Mouse (Mus musculus) kidney, embryonic 16.5 days (tissue): ENCODE data around the gene Zfp541. TPM values are rescaled to one million over a fixed set of nuclear protein-coding genes. Genes with fewer than 3 reads are reported as not detected.

ENCODE experiments used
- ATAC-seq: fragments of 200-750 bp; cut with Nextera tagmentation; 2 replicates; pipeline ENCODE4 v1.8.0; 2017; ENCODE audit warnings: moderate TSS enrichment; ENCODE audit not compliant: low FRiP score, low TSS enrichment
- H3K27ac ChIP-seq: fragments of 300-500 bp; sonication (generic); 2 replicates; pipeline ENCODE4 v1.5.1; 2014; ENCODE audit warnings: low read length
- H3K27me3 ChIP-seq: fragments of 300-500 bp; sonication (generic); 2 replicates; pipeline ENCODE4 v1.6.1; 2014; ENCODE audit warnings: low read length, control low read depth, mixed read lengths; ENCODE audit not compliant: insufficient read depth
- H3K36me3 ChIP-seq: fragments of 300-500 bp; sonication (generic); 2 replicates; pipeline ENCODE4 v1.6.1; 2014; ENCODE audit warnings: low read length, control low read depth, mixed read lengths; ENCODE audit not compliant: insufficient read depth
- H3K4me1 ChIP-seq: fragments of 300-500 bp; sonication (generic); 2 replicates; pipeline ENCODE4 v1.6.1; 2014; ENCODE audit warnings: low read length, control low read depth, mixed read lengths; ENCODE audit not compliant: insufficient read depth
- H3K4me2 ChIP-seq: fragments of 300-500 bp; sonication (generic); replicated peaks from 2 replicates; pipeline ENCODE4 v1.6.1; 2014; ENCODE audit warnings: low read depth, low read length
- H3K4me3 ChIP-seq: fragments of 300-500 bp; sonication (generic); 2 replicates; pipeline ENCODE4 v1.5.1; 2014; ENCODE audit warnings: mild to moderate bottlenecking, low read length
- H3K9ac ChIP-seq: fragments of 300-500 bp; sonication (generic); replicated peaks from 2 replicates; pipeline ENCODE4 v1.6.1; 2014; ENCODE audit warnings: low read length
- H3K9me3 ChIP-seq: fragments of 300-500 bp; sonication (generic); 2 replicates; pipeline ENCODE4 v1.6.1; 2016; ENCODE audit warnings: low read length, control low read depth
- WGBS: fragments of 180-500 bp; shearing (Covaris S2); extraction: QIAGEN DNeasy Blood & Tissue Kit; methylation state at CpG from one replicate; pipeline ENCODE4 v1.1.7; 2014; 5-methylcytosine and 5-hydroxymethylcytosine counted together
- polyA plus RNA-seq: library from polyadenylated mRNA; unstranded; fragments of >200 nt; fragmentation: Nextera tagmentation; extraction: Ambion mirVana; gene quantifications from 2 replicates; pipeline ENCODE4 v1.2.1, GENCODE M21; 2015

The Zfp541 gene
- polyA plus RNA-seq, 1 experiment from 2014 or later = 0.09 TPM

DNA sequence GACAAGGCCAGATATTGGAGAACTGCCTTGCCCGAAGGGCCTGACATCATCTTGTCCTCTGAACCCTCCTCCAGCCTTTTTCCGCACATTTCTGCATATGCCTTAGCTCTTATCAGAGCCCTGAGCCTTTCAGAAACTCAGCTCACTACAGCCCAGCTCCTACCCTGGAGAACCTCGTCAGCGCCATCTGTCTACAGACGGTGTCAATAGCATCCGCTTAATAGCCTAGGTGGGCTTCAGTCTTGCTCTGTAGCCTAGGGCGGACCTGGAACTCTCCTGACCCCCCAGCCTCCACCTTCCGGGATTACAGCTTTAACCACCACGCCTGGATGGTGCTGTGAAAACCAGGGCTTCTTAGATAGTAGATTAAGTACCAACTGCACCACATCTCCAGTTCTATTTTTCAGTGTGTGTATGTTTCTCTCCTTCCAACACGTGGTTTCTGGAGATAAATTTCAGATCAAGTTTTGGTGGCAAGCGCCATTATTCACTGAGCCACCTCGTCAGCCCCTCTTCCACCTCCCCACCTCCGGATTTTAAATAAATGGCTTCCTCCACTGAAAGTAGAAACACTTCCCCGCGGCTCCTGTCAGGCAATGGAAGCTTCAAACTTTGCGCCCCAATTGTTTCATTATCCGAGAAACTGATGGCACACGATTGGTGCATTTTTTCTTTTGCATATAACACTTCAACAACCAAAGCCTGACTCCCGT is 9.6 kb upstream of the Zfp541 start:
- Histone ChIP-seq H3K27me3 (no peaks in the 10 kb centered on the region), H3K4me2 (peak overlapping the region; percentile 87), H3K27ac (peak overlapping the region; percentile 91), H3K9me3 (no peaks in the 10 kb centered on the region), H3K4me1 (peaks cover 26% of the 10 kb centered on the region), H3K9ac (peak overlapping the region; percentile 78), H3K36me3 (no peaks in the 10 kb centered on the region), H3K4me3 (peak overlapping the region; percentile 62)
- ATAC-seq = peak; percentile 37; the same call in 1 of the 2 replicates
- 4% methylated on average over 19 of the region's 19 CpGs for WGBS

DNA sequence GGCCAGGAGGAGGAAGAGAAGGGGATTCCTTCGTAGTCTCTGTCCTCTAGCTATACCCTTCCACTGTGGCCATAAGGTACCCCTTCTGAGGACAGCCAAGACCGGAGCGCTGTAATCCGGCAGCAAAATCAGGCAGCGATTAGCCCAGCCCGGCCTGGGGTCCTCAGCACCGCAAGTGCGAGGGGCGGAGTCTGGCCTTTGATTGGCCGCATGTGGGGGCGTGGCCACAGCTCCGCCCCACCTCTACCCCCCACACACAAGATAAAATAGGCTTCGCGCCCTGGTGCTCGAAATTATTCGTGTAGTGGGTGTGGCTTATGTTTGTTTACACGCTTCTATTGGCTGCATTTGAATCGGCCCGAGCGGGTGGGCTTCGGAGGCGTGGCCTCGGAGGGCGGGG is 8.9 kb upstream of the Zfp541 start:
- peak; percentile 85 for ATAC-seq
- H3K9me3 ChIP-seq = no peaks in the 10 kb centered on the region
- peak overlapping the region; percentile 78 for H3K9ac ChIP-seq
- peaks cover 26% of the 10 kb centered on the region for H3K4me1 ChIP-seq
- peak overlapping the region; percentile 62 for H3K4me3 ChIP-seq
- H3K4me2 ChIP-seq = peak overlapping the region; percentile 87
- no peaks in the 10 kb centered on the region for H3K27me3 ChIP-seq
- WGBS = 0% methylated on average over 24 of the region's 24 CpGs
- peak overlapping the region; percentile 91 for H3K27ac ChIP-seq
- H3K36me3 ChIP-seq = no peaks in the 10 kb centered on the region

DNA sequence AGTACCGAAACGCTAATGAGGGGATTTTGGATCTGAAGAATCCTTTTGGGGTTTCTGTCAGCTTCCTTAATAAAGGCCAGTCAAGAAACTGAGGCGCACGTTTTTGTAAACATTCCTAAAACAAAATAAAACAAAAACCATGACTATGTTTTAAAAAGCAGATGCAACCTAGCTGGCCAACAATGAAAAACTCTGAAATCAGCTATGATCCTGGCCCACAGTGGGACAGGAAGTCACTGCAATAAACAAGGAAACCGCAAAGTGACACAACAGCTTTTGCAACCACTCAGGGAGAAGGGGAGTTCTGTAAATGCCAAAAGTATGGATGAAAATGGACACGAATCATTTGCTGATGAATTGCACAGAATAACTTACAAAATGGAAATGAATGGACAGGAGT is 8.5 kb upstream of the Zfp541 start:
- WGBS = 11% methylated on average over 6 of the region's 6 CpGs
- Histone ChIP-seq H3K36me3 (no peaks in the 10 kb centered on the region), H3K27ac (peak overlapping the region; percentile 64), H3K4me3 (peak overlapping the region; percentile 62), H3K9ac (no peak overlapping the region), H3K9me3 (no peaks in the 10 kb centered on the region), H3K4me2 (peak overlapping the region; percentile 87), H3K4me1 (peaks cover 26% of the 10 kb centered on the region), H3K27me3 (no peaks in the 10 kb centered on the region)
- no peak for ATAC-seq

DNA sequence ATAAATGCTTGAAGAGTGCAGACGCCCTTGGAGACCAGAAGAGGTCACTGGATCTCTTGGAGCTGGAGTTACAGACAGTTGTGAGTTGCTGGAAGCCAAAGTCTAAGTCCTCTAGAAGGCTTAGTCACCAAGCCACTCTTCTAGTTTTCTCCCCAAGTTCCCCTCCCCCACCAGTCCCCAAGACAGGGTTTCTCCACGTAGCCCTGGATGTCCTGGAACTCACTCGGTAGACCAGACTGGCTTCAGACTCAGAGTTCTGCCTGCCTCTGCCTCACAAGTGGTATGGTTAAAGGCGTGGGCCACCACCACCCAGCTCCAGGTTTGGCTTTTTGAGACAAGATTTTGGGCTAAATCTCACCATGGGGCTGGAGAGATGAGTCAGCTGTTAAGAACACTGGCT is 6.6 kb upstream of the Zfp541 start:
- Histone ChIP-seq H3K9me3 (no peaks in the 10 kb centered on the region), H3K4me3 (no peak overlapping the region), H3K27me3 (no peaks in the 10 kb centered on the region), H3K36me3 (no peaks in the 10 kb centered on the region), H3K9ac (no peak overlapping the region), H3K4me2 (no peak overlapping the region), H3K27ac (no peak overlapping the region), H3K4me1 (peaks cover 15% of the 10 kb centered on the region)
- WGBS = 65% methylated on average over 4 of the region's 4 CpGs
- ATAC-seq = no peak

DNA sequence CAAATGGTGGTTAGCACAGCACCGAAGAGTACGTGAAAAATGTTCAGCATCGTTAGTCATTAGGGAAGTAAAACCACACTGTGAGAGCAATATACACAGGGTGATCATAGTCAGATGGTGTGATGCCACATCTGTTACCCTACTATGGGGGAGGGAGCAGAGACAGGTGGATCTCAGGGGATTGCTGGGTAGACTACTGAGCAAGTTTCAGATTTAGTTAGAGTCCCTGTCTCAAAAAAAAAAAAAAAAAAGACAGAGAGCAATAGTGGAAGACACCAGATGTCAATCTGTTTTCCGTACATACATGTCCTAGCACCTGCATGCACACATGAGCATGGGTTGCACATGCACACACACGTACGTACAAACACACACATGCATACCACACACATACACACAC is 5.9 kb upstream of the Zfp541 start:
- 84% methylated on average over 6 of the region's 6 CpGs for WGBS
- 0 out of 2 replicates have a peak, but pooled peaks cover under 1% of the 10 kb centered on the region for H3K27me3 ChIP-seq

DNA sequence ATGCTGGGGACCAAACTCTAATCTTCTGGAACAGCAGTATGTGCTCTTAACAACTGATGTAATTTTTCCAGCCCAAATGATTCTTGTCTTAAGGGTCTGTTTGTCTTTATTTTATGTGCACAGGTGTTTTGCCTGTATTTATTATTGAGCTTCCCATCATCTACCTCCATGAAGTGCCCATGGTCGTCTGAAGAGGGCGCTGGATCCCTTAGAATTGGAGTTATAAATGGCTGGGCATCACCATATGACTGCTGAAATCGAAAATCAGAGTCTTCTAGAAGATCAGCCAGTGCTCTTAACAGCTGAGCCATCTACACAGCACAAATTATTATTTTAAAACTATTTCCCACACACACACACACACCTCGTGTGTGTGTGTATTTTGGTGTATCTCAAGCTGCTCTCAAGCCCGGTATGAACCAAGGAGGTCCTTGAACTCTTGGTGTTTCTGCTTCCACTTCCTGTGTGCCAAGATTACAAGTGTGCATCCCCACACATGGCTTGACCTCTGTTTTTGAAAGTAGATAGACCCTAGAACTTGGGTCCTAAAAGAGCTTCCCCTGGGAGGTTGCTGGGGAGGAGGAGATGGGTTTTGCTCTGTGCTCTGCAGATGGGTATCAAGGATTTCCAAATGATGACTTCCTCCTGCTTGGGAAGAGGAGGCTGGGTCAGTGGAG is 5.0 kb upstream of the Zfp541 start:
- no peak overlapping the region for H3K9ac ChIP-seq
- 0 out of 2 replicates have a peak, but pooled peaks cover 2% of the 10 kb centered on the region for H3K27me3 ChIP-seq
- no peak for ATAC-seq
- H3K4me1 ChIP-seq = peaks cover 10% of the 10 kb centered on the region; the same call in 1 of the 2 replicates
- H3K27ac ChIP-seq = peak overlapping the region; percentile 12; the same call in 1 of the 2 replicates
- H3K9me3 ChIP-seq = peaks cover 6% of the 10 kb centered on the region; the same call in 1 of the 2 replicates
- H3K36me3 ChIP-seq = no peaks in the 10 kb centered on the region
- H3K4me2 ChIP-seq = no peak overlapping the region
- WGBS = 24% methylated on average over 5 of the region's 5 CpGs
- H3K4me3 ChIP-seq = no peak overlapping the region

More for the DNA sequence above, 5.9 kb upstream of the Zfp541 start:
- Histone ChIP-seq H3K36me3 (no peaks in the 10 kb centered on the region), H3K4me2 (no peak overlapping the region), H3K4me1 (peaks cover 11% of the 10 kb centered on the region; the same call in 1 of the 2 replicates), H3K27ac (no peak overlapping the region), H3K9ac (no peak overlapping the region), H3K4me3 (no peak overlapping the region), H3K9me3 (no peaks in the 10 kb centered on the region)
- ATAC-seq = no peak

DNA sequence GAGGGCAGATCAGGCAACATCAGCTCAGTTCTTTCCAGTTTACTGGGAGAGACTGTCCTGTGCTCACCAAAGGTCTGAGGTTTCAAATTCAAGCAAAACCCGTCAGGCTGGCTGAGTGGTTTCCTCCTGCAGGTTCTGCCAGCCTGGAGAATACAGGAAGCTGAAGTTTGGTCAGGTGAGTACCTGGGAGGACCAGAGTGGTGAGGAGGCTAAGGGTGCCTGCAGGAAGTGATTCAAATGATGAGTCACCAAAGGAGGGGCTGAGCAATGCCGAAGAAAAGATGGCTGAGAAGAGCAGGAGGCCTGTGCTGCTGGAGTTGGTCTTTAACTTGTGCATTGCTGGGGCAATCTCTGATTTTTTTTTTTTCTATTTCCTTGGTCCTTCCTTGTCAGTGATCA is 4.5 kb upstream of the Zfp541 start:
- Histone ChIP-seq H3K4me2 (no peak overlapping the region), H3K36me3 (no peaks in the 10 kb centered on the region), H3K27me3 (peaks cover 6% of the 10 kb centered on the region; the same call in 1 of the 2 replicates), H3K4me3 (no peak overlapping the region), H3K4me1 (peaks cover 5% of the 10 kb centered on the region; the same call in 1 of the 2 replicates), H3K9ac (no peak overlapping the region), H3K27ac (peak overlapping the region; percentile 12; the same call in 1 of the 2 replicates), H3K9me3 (peaks cover 11% of the 10 kb centered on the region; the same call in 1 of the 2 replicates)
- 54% methylated on average over 2 of the region's 2 CpGs for WGBS
- no peak for ATAC-seq

DNA sequence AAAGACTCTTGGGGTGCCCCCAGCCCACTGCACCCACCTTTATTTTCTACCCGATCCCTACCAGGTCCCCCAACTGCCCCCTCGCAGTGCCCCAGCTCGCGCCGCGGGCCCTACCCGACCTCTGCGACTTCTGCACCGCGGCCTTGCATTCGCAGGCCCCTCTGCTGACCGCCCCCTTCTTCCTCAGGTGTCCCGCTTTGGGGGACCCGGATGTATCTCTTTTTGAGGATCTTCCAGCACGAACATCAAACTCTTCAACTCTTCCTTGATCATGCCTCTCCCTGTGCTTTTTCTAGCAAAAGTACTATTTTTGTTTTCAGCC is 446 bp downstream of the Zfp541 start:
- H3K4me3 ChIP-seq = no peak overlapping the region
- peaks cover 9% of the 10 kb centered on the region for H3K27me3 ChIP-seq
- H3K4me2 ChIP-seq = no peak overlapping the region
- no peaks in the 10 kb centered on the region for H3K4me1 ChIP-seq
- H3K36me3 ChIP-seq = no peaks in the 10 kb centered on the region
- 63% methylated on average over 15 of the region's 15 CpGs for WGBS
- H3K9ac ChIP-seq = no peak overlapping the region
- peaks cover 11% of the 10 kb centered on the region; the same call in 1 of the 2 replicates for H3K9me3 ChIP-seq
- no peak for ATAC-seq
- no peak overlapping the region for H3K27ac ChIP-seq

DNA sequence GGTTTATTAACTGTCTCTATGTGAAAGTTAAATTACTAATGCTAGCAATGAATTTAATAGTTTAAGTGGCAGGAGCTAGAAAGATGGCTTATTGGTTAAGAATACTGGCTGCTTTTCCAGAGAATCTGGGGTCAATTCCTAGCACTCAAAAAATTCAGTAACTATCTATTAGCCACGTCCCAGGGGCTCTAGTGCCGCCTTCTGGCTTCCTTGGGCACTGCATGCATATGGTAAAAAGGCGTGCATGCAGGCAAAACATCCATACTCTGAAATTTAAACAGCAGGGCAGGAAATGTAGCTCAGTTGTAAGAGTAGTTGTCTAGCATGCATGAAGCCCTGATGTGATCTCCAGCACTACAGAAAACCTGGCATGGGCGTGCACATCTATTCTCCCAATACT is 1.9 kb downstream of the Zfp541 start:
- H3K4me2 ChIP-seq = no peak overlapping the region
- no peak overlapping the region for H3K4me3 ChIP-seq
- H3K36me3 ChIP-seq = no peaks in the 10 kb centered on the region
- no peak overlapping the region for H3K27ac ChIP-seq
- no peaks in the 10 kb centered on the region for H3K4me1 ChIP-seq
- H3K27me3 ChIP-seq = peaks cover 9% of the 10 kb centered on the region
- H3K9ac ChIP-seq = no peak overlapping the region
- WGBS = 39% methylated on average over 4 of the region's 4 CpGs
- peaks cover 11% of the 10 kb centered on the region; the same call in 1 of the 2 replicates for H3K9me3 ChIP-seq
- no peak for ATAC-seq

DNA sequence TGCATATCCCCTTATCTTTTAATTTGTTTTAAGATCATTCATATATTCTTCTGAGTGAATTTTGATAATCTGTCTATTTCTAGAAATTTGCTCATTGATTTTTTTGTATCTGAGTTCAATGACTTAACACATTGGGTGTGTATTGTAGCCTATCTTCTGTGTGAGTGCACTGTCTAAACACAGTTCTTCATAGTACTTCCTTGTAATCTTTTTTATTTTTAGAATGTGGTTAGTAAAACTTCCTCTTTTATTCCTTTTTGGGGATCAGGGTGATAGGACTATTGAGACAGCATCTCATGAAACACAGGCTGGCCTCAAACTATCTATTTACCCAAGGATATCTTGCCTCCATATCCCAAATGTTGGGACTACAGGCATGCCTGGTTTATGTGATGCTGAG is 9.2 kb downstream of the Zfp541 start:
- H3K27me3 ChIP-seq = peaks cover 3% of the 10 kb centered on the region; the same call in 1 of the 2 replicates
- no peak overlapping the region for H3K27ac ChIP-seq
- no peaks in the 10 kb centered on the region for H3K4me1 ChIP-seq
- no peak overlapping the region for H3K4me3 ChIP-seq
- H3K9me3 ChIP-seq = no peaks in the 10 kb centered on the region
- no peaks in the 10 kb centered on the region for H3K36me3 ChIP-seq
- no peak for ATAC-seq
- H3K9ac ChIP-seq = no peak overlapping the region
- no peak overlapping the region for H3K4me2 ChIP-seq
